Mouse (Mus musculus): Measurements from ENCODE around the gene Ankrd10. TPM values are rescaled to one million over a fixed set of nuclear protein-coding genes. Genes with fewer than 3 reads are reported as not detected.
A peak's percentile ranks its signal among the peaks of the same experiment; 100 is the strongest.

The Ankrd10 gene
- polyA plus RNA-seq, 1 experiment from 2014 or later = 60.3 TPM

DNA sequence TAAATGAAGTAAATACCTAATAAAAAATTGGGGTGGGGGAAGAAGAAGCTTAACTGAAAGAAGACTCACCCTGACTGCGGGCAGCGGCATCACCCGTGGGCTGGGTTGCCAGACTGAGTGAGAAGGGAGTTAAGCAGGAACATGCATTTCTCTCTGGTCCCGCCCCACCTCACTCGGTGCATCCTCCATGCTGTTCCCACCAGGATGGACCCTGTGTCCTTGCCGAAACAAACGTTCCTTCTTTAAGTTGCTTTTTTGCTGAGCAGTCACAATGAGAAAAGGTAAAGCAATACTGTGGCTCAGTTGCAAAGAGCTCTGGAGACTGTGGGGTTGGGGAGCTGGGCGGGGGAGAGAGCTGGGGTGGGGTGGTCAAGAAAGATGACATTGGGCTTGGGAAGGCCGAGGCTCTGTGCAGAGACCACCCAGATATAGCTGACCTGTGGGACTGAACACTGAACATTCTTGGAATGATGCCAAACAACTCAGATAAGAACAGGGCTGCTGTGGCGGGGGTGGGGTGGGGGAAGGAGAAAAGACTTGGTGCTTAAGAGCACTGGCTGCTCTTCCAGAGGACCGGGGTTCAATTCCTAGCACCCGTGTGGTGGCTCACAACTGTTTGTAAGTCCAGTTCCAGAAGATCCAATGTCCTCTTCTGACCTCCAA lies 42.2 kb downstream of the Ankrd10 start:
- Histone ChIP-seq H3K9me3 (replicated peaks; ENCODE audit: control insufficient read depth, low read length) (no peaks in the 10 kb centered on the region), H3K4me1 (ENCODE audit: control insufficient read depth, insufficient read depth, low read length) (peaks cover 7% of the 10 kb centered on the region; the same call in 1 of the 2 replicates), H3K9ac (ENCODE audit: low read depth, low read length) (no peak overlapping the region), H3K36me3 (ENCODE audit: control insufficient read depth, insufficient read depth, low read length) (no peaks in the 10 kb centered on the region), H3K27ac (ENCODE audit: low read depth, low read length) (no peak overlapping the region), H3K4me3 (ENCODE audit: low read depth, low read length) (no peak overlapping the region), H3K4me2 (0 out of 2 replicates have a peak overlapping the region, but pooled peaks have one; percentile 4), H3K27me3 (ENCODE audit: control insufficient read depth, insufficient read depth, low read length) (no peaks in the 10 kb centered on the region)
- WGBS (ENCODE audit: insufficient replicate concordance) = 54% methylated on average over 12 of the region's 12 CpGs
- ATAC-seq (replicated peaks; ENCODE audit: insufficient number of reproducible peaks, low FRiP score, low TSS enrichment) = peak; percentile 49; the same call in 1 of the 2 replicates

GRCm38 (mm10) chr8:11592296-11592695 lies 43.3 kb downstream of the Ankrd10 start:
- no peak for ATAC-seq (replicated peaks; ENCODE audit: insufficient number of reproducible peaks, low FRiP score, low TSS enrichment)
- no peak overlapping the region for H3K27ac ChIP-seq (ENCODE audit: low read depth, low read length)
- WGBS (ENCODE audit: insufficient replicate concordance) = 32% methylated on average over 13 of the region's 13 CpGs
- no peak overlapping the region for H3K4me3 ChIP-seq (ENCODE audit: low read depth, low read length)
- no peak overlapping the region for H3K4me2 ChIP-seq
- no peaks in the 10 kb centered on the region for H3K27me3 ChIP-seq (ENCODE audit: control insufficient read depth, insufficient read depth, low read length)
- no peaks in the 10 kb centered on the region for H3K36me3 ChIP-seq (ENCODE audit: control insufficient read depth, insufficient read depth, low read length)
- H3K9me3 ChIP-seq (replicated peaks; ENCODE audit: control insufficient read depth, low read length) = no peaks in the 10 kb centered on the region
- H3K9ac ChIP-seq (ENCODE audit: low read depth, low read length) = no peak overlapping the region
- peaks cover 7% of the 10 kb centered on the region; the same call in 1 of the 2 replicates for H3K4me1 ChIP-seq (ENCODE audit: control insufficient read depth, insufficient read depth, low read length)

DNA sequence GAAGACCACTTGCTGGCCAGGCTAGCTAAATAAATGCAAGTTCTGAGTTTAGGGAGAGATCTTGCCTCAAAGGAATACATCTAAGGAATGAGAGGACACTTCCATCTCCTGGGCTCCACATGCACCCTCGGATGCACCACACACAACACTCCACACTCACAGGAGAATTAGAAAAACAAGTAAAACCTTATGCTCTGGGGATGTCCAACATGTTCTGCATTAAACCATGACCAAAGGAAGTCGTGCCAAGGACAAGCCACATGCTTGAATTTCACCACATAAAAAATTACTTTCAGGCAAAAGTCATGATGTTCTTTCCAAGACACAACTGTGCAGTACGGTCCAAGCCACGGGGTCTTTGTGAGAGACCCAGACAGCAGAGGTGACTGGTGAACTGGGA lies 43.7 kb downstream of the Ankrd10 start:
- H3K4me2 ChIP-seq = no peak overlapping the region
- H3K27me3 ChIP-seq (ENCODE audit: control insufficient read depth, insufficient read depth, low read length) = no peaks in the 10 kb centered on the region
- H3K9ac ChIP-seq (ENCODE audit: low read depth, low read length) = no peak overlapping the region
- H3K36me3 ChIP-seq (ENCODE audit: control insufficient read depth, insufficient read depth, low read length) = no peaks in the 10 kb centered on the region
- no peaks in the 10 kb centered on the region for H3K9me3 ChIP-seq (replicated peaks; ENCODE audit: control insufficient read depth, low read length)
- ATAC-seq (replicated peaks; ENCODE audit: insufficient number of reproducible peaks, low FRiP score, low TSS enrichment) = no peak
- 75% methylated on average over 4 of the region's 4 CpGs for WGBS (ENCODE audit: insufficient replicate concordance)
- no peak overlapping the region for H3K27ac ChIP-seq (ENCODE audit: low read depth, low read length)
- H3K4me3 ChIP-seq (ENCODE audit: low read depth, low read length) = no peak overlapping the region
- H3K4me1 ChIP-seq (ENCODE audit: control insufficient read depth, insufficient read depth, low read length) = peaks cover 7% of the 10 kb centered on the region; the same call in 1 of the 2 replicates

- Histone ChIP-seq H3K27ac (ENCODE audit: low read depth, low read length) (peak overlapping the region; percentile 25; the same call in 1 of the 2 replicates), H3K4me2 (no peak overlapping the region), H3K4me3 (ENCODE audit: low read depth, low read length) (no peak overlapping the region), H3K4me1 (ENCODE audit: control insufficient read depth, insufficient read depth, low read length) (0 out of 2 replicates have a peak, but pooled peaks cover 3% of the 10 kb centered on the region), H3K36me3 (ENCODE audit: control insufficient read depth, insufficient read depth, low read length) (no peaks in the 10 kb centered on the region), H3K9me3 (replicated peaks; ENCODE audit: control insufficient read depth, low read length) (no peaks in the 10 kb centered on the region; the same call in 1 of the 2 replicates), H3K9ac (ENCODE audit: low read depth, low read length) (no peak overlapping the region), H3K27me3 (ENCODE audit: control insufficient read depth, insufficient read depth, low read length) (no peaks in the 10 kb centered on the region)
- WGBS (ENCODE audit: insufficient replicate concordance) = 53% methylated on average over 2 of the region's 2 CpGs
- ATAC-seq (replicated peaks; ENCODE audit: insufficient number of reproducible peaks, low FRiP score, low TSS enrichment) = no peak
Observed at GRCm38 (mm10) chr8:11586374-11586745, 49.2 kb downstream of the Ankrd10 start.

GRCm38 (mm10) chr8:11585513-11586373 lies 49.8 kb downstream of the Ankrd10 start:
- Histone ChIP-seq H3K4me1 (ENCODE audit: control insufficient read depth, insufficient read depth, low read length) (0 out of 2 replicates have a peak, but pooled peaks cover 3% of the 10 kb centered on the region), H3K27ac (ENCODE audit: low read depth, low read length) (peak overlapping the region; percentile 59), H3K4me2 (no peak overlapping the region), H3K27me3 (ENCODE audit: control insufficient read depth, insufficient read depth, low read length) (no peaks in the 10 kb centered on the region), H3K36me3 (ENCODE audit: control insufficient read depth, insufficient read depth, low read length) (no peaks in the 10 kb centered on the region), H3K9ac (ENCODE audit: low read depth, low read length) (no peak overlapping the region), H3K9me3 (replicated peaks; ENCODE audit: control insufficient read depth, low read length) (no peaks in the 10 kb centered on the region; the same call in 1 of the 2 replicates), H3K4me3 (ENCODE audit: low read depth, low read length) (no peak overlapping the region)
- ATAC-seq (replicated peaks; ENCODE audit: insufficient number of reproducible peaks, low FRiP score, low TSS enrichment) = 0 out of 2 replicates have a peak, but pooled peaks have one; percentile 26
- WGBS (ENCODE audit: insufficient replicate concordance) = 67% methylated on average over 21 of the region's 21 CpGs

- Histone ChIP-seq H3K36me3 (ENCODE audit: control insufficient read depth, insufficient read depth, low read length) (no peaks in the 10 kb centered on the region), H3K4me2 (no peak overlapping the region), H3K4me3 (ENCODE audit: low read depth, low read length) (no peak overlapping the region), H3K9me3 (replicated peaks; ENCODE audit: control insufficient read depth, low read length) (no peaks in the 10 kb centered on the region), H3K4me1 (ENCODE audit: control insufficient read depth, insufficient read depth, low read length) (peaks cover 7% of the 10 kb centered on the region), H3K27ac (ENCODE audit: low read depth, low read length) (no peak overlapping the region), H3K9ac (ENCODE audit: low read depth, low read length) (no peak overlapping the region), H3K27me3 (ENCODE audit: control insufficient read depth, insufficient read depth, low read length) (no peaks in the 10 kb centered on the region)
- 70% methylated on average over 16 of the region's 16 CpGs for WGBS (ENCODE audit: insufficient replicate concordance)
- no peak for ATAC-seq (replicated peaks; ENCODE audit: insufficient number of reproducible peaks, low FRiP score, low TSS enrichment)
Observed at GRCm38 (mm10) chr8:11575604-11576384, 59.8 kb downstream of the Ankrd10 start.

DNA sequence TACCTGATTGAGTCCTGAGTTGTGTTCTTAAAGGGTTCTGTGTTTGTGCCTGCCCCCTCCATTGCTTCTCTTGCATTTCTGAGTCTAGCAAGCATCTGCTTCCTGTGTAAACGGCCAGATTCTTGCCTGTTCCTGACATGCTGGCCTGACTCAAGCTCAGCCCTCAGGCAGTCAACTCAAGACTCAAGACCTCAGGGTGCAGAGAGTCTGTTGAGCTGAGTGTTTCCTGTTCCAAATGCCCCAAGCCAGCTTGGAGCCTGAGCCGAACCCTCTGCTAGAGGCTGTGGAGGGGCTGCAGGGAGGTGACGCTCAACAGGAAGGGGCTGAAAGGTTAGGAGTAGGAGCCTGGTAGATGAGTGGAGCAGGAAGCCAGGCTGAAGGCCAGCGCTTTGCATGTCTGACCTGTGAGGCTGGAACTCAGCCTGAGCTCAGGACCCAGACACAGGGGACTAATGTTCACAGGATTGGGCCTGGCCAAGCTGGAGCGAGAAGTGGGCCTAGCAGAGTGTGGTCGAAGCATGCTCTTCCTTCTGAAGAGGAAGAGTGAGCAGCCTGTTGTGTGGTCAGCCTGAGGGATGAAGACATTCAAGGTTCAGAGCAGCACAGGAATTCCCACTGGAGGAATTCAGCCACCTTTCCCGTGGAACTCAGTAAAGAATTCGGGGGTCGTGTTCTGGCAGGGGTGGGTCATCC lies 60.5 kb downstream of the Ankrd10 start:
- Histone ChIP-seq H3K27me3 (ENCODE audit: control insufficient read depth, insufficient read depth, low read length) (no peaks in the 10 kb centered on the region), H3K4me2 (no peak overlapping the region), H3K9ac (ENCODE audit: low read depth, low read length) (no peak overlapping the region), H3K4me3 (ENCODE audit: low read depth, low read length) (no peak overlapping the region), H3K9me3 (replicated peaks; ENCODE audit: control insufficient read depth, low read length) (no peaks in the 10 kb centered on the region), H3K36me3 (ENCODE audit: control insufficient read depth, insufficient read depth, low read length) (no peaks in the 10 kb centered on the region), H3K4me1 (ENCODE audit: control insufficient read depth, insufficient read depth, low read length) (peaks cover 7% of the 10 kb centered on the region), H3K27ac (ENCODE audit: low read depth, low read length) (no peak overlapping the region)
- no peak for ATAC-seq (replicated peaks; ENCODE audit: insufficient number of reproducible peaks, low FRiP score, low TSS enrichment)
- 56% methylated on average over 9 of the region's 9 CpGs for whole genome bisulfite sequencing (ENCODE audit: insufficient replicate concordance)

GRCm38 (mm10) chr8:11572428-11572827 lies 63.1 kb downstream of the Ankrd10 start:
- Histone ChIP-seq H3K36me3 (ENCODE audit: control insufficient read depth, insufficient read depth, low read length) (peaks cover 4% of the 10 kb centered on the region; the same call in 1 of the 2 replicates), H3K4me3 (ENCODE audit: low read depth, low read length) (no peak overlapping the region), H3K4me2 (no peak overlapping the region), H3K9ac (ENCODE audit: low read depth, low read length) (no peak overlapping the region), H3K27me3 (ENCODE audit: control insufficient read depth, insufficient read depth, low read length) (no peaks in the 10 kb centered on the region), H3K4me1 (ENCODE audit: control insufficient read depth, insufficient read depth, low read length) (peaks cover 7% of the 10 kb centered on the region), H3K9me3 (replicated peaks; ENCODE audit: control insufficient read depth, low read length) (no peaks in the 10 kb centered on the region), H3K27ac (ENCODE audit: low read depth, low read length) (no peak overlapping the region)
- no peak for ATAC-seq (replicated peaks; ENCODE audit: insufficient number of reproducible peaks, low FRiP score, low TSS enrichment)
- 64% methylated on average over 6 of the region's 6 CpGs for WGBS (ENCODE audit: insufficient replicate concordance)
